Mouse (Mus musculus): Measurements from ENCODE around the gene B4galnt2.

DNA sequence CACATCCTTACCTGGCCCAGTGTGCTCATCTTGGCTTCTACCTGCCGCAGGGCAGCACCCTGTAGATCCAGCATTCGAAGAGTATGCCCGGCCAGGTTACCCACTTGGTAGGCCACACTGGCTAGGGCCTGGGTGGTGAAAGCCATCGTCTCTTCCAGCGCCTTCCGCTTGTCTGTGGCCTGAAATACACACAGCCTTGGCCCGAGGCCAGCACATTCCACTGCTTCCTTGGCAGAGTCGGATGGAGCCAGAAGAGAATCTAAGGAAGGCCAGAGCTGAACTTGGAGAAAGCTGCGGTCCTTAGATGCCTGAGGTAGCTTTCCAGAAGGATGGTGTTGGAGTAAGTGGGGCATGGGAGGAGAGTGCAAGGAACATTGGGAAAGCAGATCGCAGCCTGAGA is 77.6 kb downstream of the B4galnt2 start, which contains the start of gene Gngt2:
- TF ChIP-seq CTCF (IDR thresholded peaks at IDR 0.05; ENCODE audit: extremely low read depth, insufficient read depth, low read length) (no peak), POLR2A (IDR thresholded peaks at IDR 0.05; ENCODE audit: extremely low read depth, insufficient read depth, low read length) (no peak)

Measured in cortical plate, adult 2 months (tissue).